Mouse (Mus musculus) heart, adult 10 weeks (tissue): ENCODE results near the gene Nxph2. TPM values are rescaled to one million over a fixed set of nuclear protein-coding genes. Genes with fewer than 3 reads are reported as not detected.

Experiments
- polyA plus RNA-seq: library from polyadenylated mRNA; stranded (reverse); fragments of 350-450 nt; fragmentation: Illumina TruSeq; extraction: RNeasy Lipid Tissue Mini Kit (QIAGEN cat#74804); gene quantifications from one replicate; pipeline ENCODE4 v1.2.3, GENCODE M21; 2014; ENCODE audit warnings: low read depth, low replicate concordance

Gene Nxph2
- not detected for polyA plus RNA-seq

GRCm38 (mm10) chr2:23320746-23321585, at the start of gene Nxph2:
Gene Nxph2 (plus strand): TSS chr2:23321246.

Other genes with a start within 250 kb of the Nxph2 start
- 0.37 TPM for gene Mastl, start 165.2 kb upstream of the Nxph2 start, polyA plus RNA-seq
- 43.6 TPM for gene Yme1l1, start 164.9 kb upstream of the Nxph2 start, polyA plus RNA-seq
- gene 4931423N10Rik, start 113.8 kb upstream of the Nxph2 start, polyA plus RNA-seq = not detected